8 mouse cellular contexts compared by ENCODE assay signal in the genomic region with DNA sequence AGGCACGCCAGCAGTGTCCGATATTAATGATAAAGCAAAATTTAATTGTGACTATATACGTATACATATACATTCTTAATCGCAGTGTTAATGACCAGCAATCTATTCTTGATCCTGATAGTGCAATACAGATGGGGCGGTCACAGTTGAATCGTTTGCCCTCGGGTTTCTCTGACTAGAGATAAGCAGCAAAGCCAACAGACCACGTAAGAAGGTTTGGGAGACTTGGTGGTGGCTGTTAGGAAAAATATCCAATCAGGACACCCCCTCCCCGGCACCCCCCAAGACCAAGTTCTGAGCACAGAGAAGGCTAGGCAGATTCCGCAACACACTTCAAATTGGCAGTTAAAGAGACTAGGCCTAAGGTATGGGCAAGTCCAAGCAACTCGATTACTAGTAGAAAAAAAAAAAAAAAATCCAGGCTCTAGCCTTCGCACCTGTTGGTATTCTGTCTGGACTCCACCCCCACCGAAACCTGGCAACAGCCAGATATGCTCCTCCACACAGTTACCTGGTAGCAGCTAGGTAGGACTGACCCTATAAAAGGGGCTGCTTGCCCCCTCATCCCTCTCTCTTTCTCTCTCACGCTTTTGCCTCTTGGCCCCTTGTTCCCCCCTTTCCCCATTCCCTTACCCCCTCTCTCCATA. TPM values are rescaled to one million over a fixed set of nuclear protein-coding genes. Genes with fewer than 3 reads are reported as not detected.
DNase-seq lines count a peak whose midpoint lies in the region; ATAC-seq and TF ChIP-seq lines count a peak whose summit lies in the region.

No protein-coding gene starts in this region.

- peak overlapping the region; percentile 82 for H3K4me2 ChIP-seq in embryonic facial prominence, embryonic 12.5 days (replicated peaks)
- H3K4me2 ChIP-seq in intestine, embryonic 14.5 days (ENCODE audit: low read length) = peak overlapping the region; percentile 57
- H3K4me2 ChIP-seq in myocyte (ENCODE audit: low read depth) = peak overlapping the region; percentile 97

- H3K27ac ChIP-seq in embryonic facial prominence, embryonic 12.5 days = peak overlapping the region; percentile 97
- H3K27ac ChIP-seq in intestine, embryonic 14.5 days (ENCODE audit: low read depth) = peak overlapping the region; percentile 99

- no peak for DNase-seq in lung, adult 2 months
- DNase-seq in lung, postnatal 25 days (ENCODE audit: low spot score) = no peak
- no peak for DNase-seq in intestine, embryonic 14.5 days (ENCODE audit: low spot score)
- no peak for DNase-seq in T-cell, adult 2 months (ENCODE audit: low spot score)
- DNase-seq in right cerebral cortex, adult 2 months (ENCODE audit: low spot score in 2 of 2) = no peak

- peaks cover 21% of the 10 kb centered on the region for H3K79me2 ChIP-seq in myocyte (ENCODE audit: control insufficient read depth, insufficient read depth)

- ATAC-seq in embryonic facial prominence, embryonic 12.5 days (ENCODE audit: insufficient number of reproducible peaks, insufficient read depth, low FRiP score, low TSS enrichment) = no peak
- no peak for ATAC-seq in intestine, embryonic 14.5 days (replicated peaks; ENCODE audit: low FRiP score, low TSS enrichment, low read depth)
- ATAC-seq in granulocyte monocyte progenitor cell, adult 5-6 weeks (replicated peaks; ENCODE audit: poor library complexity, severe bottlenecking) = no peak

- H3K4me1 ChIP-seq in lung, adult 2 months (ENCODE audit: control insufficient read depth, insufficient read depth, low read length) = peaks cover 5% of the 10 kb centered on the region
- peaks cover 19% of the 10 kb centered on the region for H3K4me1 ChIP-seq in embryonic facial prominence, embryonic 12.5 days
- peaks cover 13% of the 10 kb centered on the region for H3K4me1 ChIP-seq in intestine, embryonic 14.5 days (replicated peaks; ENCODE audit: control insufficient read depth, insufficient read depth, low read length)

- peak overlapping the region; percentile 42 for H3ac ChIP-seq in myocyte (ENCODE audit: control insufficient read depth, insufficient read length)

- peaks cover 24% of the 10 kb centered on the region for H3K36me3 ChIP-seq in embryonic facial prominence, embryonic 12.5 days
- H3K36me3 ChIP-seq in intestine, embryonic 14.5 days (ENCODE audit: control insufficient read depth, insufficient read depth, low read length) = peaks cover 22% of the 10 kb centered on the region
- peaks cover 12% of the 10 kb centered on the region for H3K36me3 ChIP-seq in myocyte (ENCODE audit: control insufficient read depth, insufficient read depth)

- H3K9ac ChIP-seq in embryonic facial prominence, embryonic 12.5 days = peak overlapping the region; percentile 79
- H3K9ac ChIP-seq in intestine, embryonic 14.5 days (ENCODE audit: low read length) = peak overlapping the region; percentile 75

- 12% methylated on average over 14 of the region's 14 CpGs for WGBS in lung, adult 2 months
- WGBS in embryonic facial prominence, embryonic 12.5 days = 18% methylated on average over 14 of the region's 14 CpGs
- WGBS in intestine, embryonic 14.5 days = 19% methylated on average over 14 of the region's 14 CpGs

- TF ChIP-seq CTCF in lung, adult 2 months (IDR thresholded peaks at IDR 0.05; ENCODE audit: insufficient read depth, low read length) = no peak

- H3K4me3 ChIP-seq in lung, adult 2 months (replicated peaks; ENCODE audit: extremely low read depth, low read depth, low read length) = peak overlapping the region; percentile 86
- H3K4me3 ChIP-seq in embryonic facial prominence, embryonic 12.5 days = peak overlapping the region; percentile 80
- peak overlapping the region; percentile 50 for H3K4me3 ChIP-seq in intestine, embryonic 14.5 days (ENCODE audit: low read depth, low read length)
- H3K4me3 ChIP-seq in myocyte = peak overlapping the region; percentile 80

- H3K9me3 ChIP-seq in embryonic facial prominence, embryonic 12.5 days = no peaks in the 10 kb centered on the region
- no peaks in the 10 kb centered on the region for H3K9me3 ChIP-seq in intestine, embryonic 14.5 days (ENCODE audit: control insufficient read depth, low read length)

- H3K27me3 ChIP-seq in embryonic facial prominence, embryonic 12.5 days = no peaks in the 10 kb centered on the region
- H3K27me3 ChIP-seq in intestine, embryonic 14.5 days (replicated peaks; ENCODE audit: control insufficient read depth, insufficient read depth, low read length) = no peaks in the 10 kb centered on the region
- H3K27me3 ChIP-seq in myocyte (ENCODE audit: control insufficient read depth, insufficient read depth, insufficient read length) = peaks cover under 1% of the 10 kb centered on the region

- TF ChIP-seq POLR2A in lung, adult 2 months (IDR thresholded peaks at IDR 0.05; ENCODE audit: borderline replicate concordance, extremely low read depth, low read depth, low read length) = no peak
- TF ChIP-seq POLR2A in myocyte (IDR thresholded peaks at IDR 0.05; ENCODE audit: insufficient read length, low read depth) = no peak

TF ChIP-seq in myocyte, 11 proteins besides CTCF, POLR2A, EP300 and RAD21:
- no peak for TF ChIP-seq MYOD1 (IDR thresholded peaks at IDR 0.05; ENCODE audit: control insufficient read depth in 1 of 3, insufficient read length in 2 of 3, low read depth in 2 of 3)
- no peak for TF ChIP-seq SRF (IDR thresholded peaks at IDR 0.05; ENCODE audit: control insufficient read depth, insufficient read length, low read depth)
- no peak for TF ChIP-seq TCF3 (IDR thresholded peaks at IDR 0.05; ENCODE audit: insufficient read length, low read depth)
- no peak for TF ChIP-seq MAX (IDR thresholded peaks at IDR 0.05; ENCODE audit: low read depth)
- no peak for TF ChIP-seq TCF12 (IDR thresholded peaks at IDR 0.05; ENCODE audit: insufficient read depth, poor library complexity, severe bottlenecking)
- no peak for TF ChIP-seq POLR2AphosphoS2 (IDR thresholded peaks at IDR 0.05; ENCODE audit: insufficient read length, low read depth)
- TF ChIP-seq MYOG (IDR thresholded peaks at IDR 0.05; ENCODE audit: control insufficient read depth in 1 of 3, insufficient read depth in 1 of 3, insufficient read length in 2 of 3, low read depth in 2 of 3) = no peak
- TF ChIP-seq E2F4 (IDR thresholded peaks at IDR 0.05; ENCODE audit: insufficient read depth) = no peak
- TF ChIP-seq USF1 (IDR thresholded peaks at IDR 0.05; ENCODE audit: low read depth) = no peak
- no peak for TF ChIP-seq CEBPB (IDR thresholded peaks at IDR 0.05; ENCODE audit: insufficient read depth, poor library complexity, severe bottlenecking)
- no peak for TF ChIP-seq REST (IDR thresholded peaks at IDR 0.05; ENCODE audit: insufficient read depth, insufficient read length)
TF ChIP-seq in myocyte: peak in this region for 0.

RNA-seq across cellular contexts. Expression of a gene that starts 0.7 kb away (rescaled TPM):
- 16.2 and 20.7 TPM in 2 replicates for polyA plus RNA-seq in lung, adult 2 months (2012; rRNA removed)
- polyA plus RNA-seq in embryonic facial prominence, embryonic 12.5 days (2016; fragmentation: Nextera tagmentation; extraction: Ambion mirVana) = 51.4 and 53.5 TPM in 2 replicates
- polyA plus RNA-seq in intestine, embryonic 14.5 days (2014; fragmentation: Nextera tagmentation; extraction: Ambion mirVana) = 48.2 and 52.7 TPM in 2 replicates
- 23.3 TPM for polyA plus RNA-seq in myocyte (2012; fragmentation: generic; extraction: Trizol)
- 42.4 and 47.6 TPM in 2 replicates for total RNA-seq in granulocyte monocyte progenitor cell, adult 5-6 weeks (2014; fragmentation: Nextera tagmentation)
- total RNA-seq in granulocyte monocyte progenitor cell, adult 5-6 weeks (2017) = 75.2 and 84.7 TPM in 2 replicates

RNA-seq across cellular contexts. Expression of a gene that starts 8.4 kb away (rescaled TPM):
- polyA plus RNA-seq in lung, adult 2 months (2012; rRNA removed) = 0.83 and 1.1 TPM in 2 replicates
- polyA plus RNA-seq in embryonic facial prominence, embryonic 12.5 days (2016; fragmentation: Nextera tagmentation; extraction: Ambion mirVana) = not detected in 2 replicates
- 0.15 and 0.16 TPM in 2 replicates for polyA plus RNA-seq in intestine, embryonic 14.5 days (2014; fragmentation: Nextera tagmentation; extraction: Ambion mirVana)
- polyA plus RNA-seq in myocyte (2012; fragmentation: generic; extraction: Trizol) = not detected
- not detected in 2 replicates for total RNA-seq in granulocyte monocyte progenitor cell, adult 5-6 weeks (2014; fragmentation: Nextera tagmentation)
- 0.04 TPM in 1 of 2 replicates, not detected in the other for total RNA-seq in granulocyte monocyte progenitor cell, adult 5-6 weeks (2017)

RNA-seq across cellular contexts. Expression of a gene that starts 31.0 kb away (rescaled TPM):
- 0.17 and 0.31 TPM in 2 replicates for polyA plus RNA-seq in lung, adult 2 months (2012; rRNA removed)
- 0.22 TPM in 1 of 2 replicates, not detected in the other for polyA plus RNA-seq in embryonic facial prominence, embryonic 12.5 days (2016; fragmentation: Nextera tagmentation; extraction: Ambion mirVana)
- not detected in 2 replicates for polyA plus RNA-seq in intestine, embryonic 14.5 days (2014; fragmentation: Nextera tagmentation; extraction: Ambion mirVana)
- 0.02 TPM for polyA plus RNA-seq in myocyte (2012; fragmentation: generic; extraction: Trizol)
- 2.2 and 2.9 TPM in 2 replicates for total RNA-seq in granulocyte monocyte progenitor cell, adult 5-6 weeks (2014; fragmentation: Nextera tagmentation)
- 0.09 TPM in 1 of 2 replicates, not detected in the other for total RNA-seq in granulocyte monocyte progenitor cell, adult 5-6 weeks (2017)

RNA-seq across cellular contexts. Expression of a gene that starts 31.1 kb away (rescaled TPM):
- polyA plus RNA-seq in lung, adult 2 months (2012; rRNA removed) = 214 and 250 TPM in 2 replicates
- 185 and 187 TPM in 2 replicates for polyA plus RNA-seq in embryonic facial prominence, embryonic 12.5 days (2016; fragmentation: Nextera tagmentation; extraction: Ambion mirVana)
- 181 and 195 TPM in 2 replicates for polyA plus RNA-seq in intestine, embryonic 14.5 days (2014; fragmentation: Nextera tagmentation; extraction: Ambion mirVana)
- polyA plus RNA-seq in myocyte (2012; fragmentation: generic; extraction: Trizol) = 173 TPM
- total RNA-seq in granulocyte monocyte progenitor cell, adult 5-6 weeks (2014; fragmentation: Nextera tagmentation) = 177 and 217 TPM in 2 replicates
- total RNA-seq in granulocyte monocyte progenitor cell, adult 5-6 weeks (2017) = 107 and 110 TPM in 2 replicates

RNA-seq across cellular contexts. Expression of a gene that starts 44.9 kb away (rescaled TPM):
- polyA plus RNA-seq in lung, adult 2 months (2012; rRNA removed) = 43.7 and 49.2 TPM in 2 replicates
- polyA plus RNA-seq in embryonic facial prominence, embryonic 12.5 days (2016; fragmentation: Nextera tagmentation; extraction: Ambion mirVana) = 94.1 and 96.9 TPM in 2 replicates
- polyA plus RNA-seq in intestine, embryonic 14.5 days (2014; fragmentation: Nextera tagmentation; extraction: Ambion mirVana) = 55.0 and 56.8 TPM in 2 replicates
- 22.8 TPM for polyA plus RNA-seq in myocyte (2012; fragmentation: generic; extraction: Trizol)
- total RNA-seq in granulocyte monocyte progenitor cell, adult 5-6 weeks (2014; fragmentation: Nextera tagmentation) = 15.5 and 18.8 TPM in 2 replicates
- 1.6 and 3.5 TPM in 2 replicates for total RNA-seq in granulocyte monocyte progenitor cell, adult 5-6 weeks (2017)
